Mouse (Mus musculus) adipose tissue, adult 10 weeks (tissue): ENCODE results near the gene Rhox2e. TPM values are rescaled to one million over a fixed set of nuclear protein-coding genes. Genes with fewer than 3 reads are reported as not detected.

Experiments used
- polyA plus RNA-seq: library from polyadenylated mRNA; stranded (reverse); fragments of 350-450 nt; fragmentation: Illumina TruSeq; extraction: RNeasy Lipid Tissue Mini Kit (QIAGEN cat#74804); gene quantifications from one replicate; pipeline ENCODE4 v1.2.3, GENCODE M21; 2014; ENCODE audit warnings: low read depth, low replicate concordance

The Rhox2e gene
- polyA plus RNA-seq = not detected

DNA sequence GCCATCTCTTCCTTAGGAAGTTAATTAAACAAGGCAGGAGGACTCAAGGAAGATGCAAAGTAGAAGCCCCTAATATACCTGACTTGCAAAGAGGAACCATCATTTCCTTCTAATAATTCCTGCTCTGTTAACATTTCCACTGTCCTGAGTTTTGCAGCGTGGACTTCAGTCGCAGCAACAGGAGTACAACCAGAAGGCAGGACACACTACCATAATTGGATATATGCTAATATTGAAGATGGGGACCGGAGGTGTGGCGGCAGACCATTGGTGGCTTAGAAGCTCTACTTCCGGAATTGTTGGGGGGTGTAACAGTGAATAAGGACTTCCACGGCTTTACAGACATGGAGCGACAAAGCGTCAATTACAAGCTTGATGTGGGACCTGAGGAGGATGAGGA lies at the start of gene Rhox2e:
Rhox2e (plus strand) TSS at position 301 of the 400 bp plus-strand sequence.

GRCm38 (mm10) chrX:37514059-37514458 lies 16.2 kb upstream of the Rhox2e start, which contains the start of gene Rhox4d:
Gene Rhox4d, plus strand, starts transcription at chrX:37514359.

GRCm38 (mm10) chrX:37541719-37542118 lies 11.5 kb downstream of the Rhox2e start, which contains the start of gene Rhox3e:
Gene Rhox3e, plus strand, starts transcription at chrX:37542019.

DNA sequence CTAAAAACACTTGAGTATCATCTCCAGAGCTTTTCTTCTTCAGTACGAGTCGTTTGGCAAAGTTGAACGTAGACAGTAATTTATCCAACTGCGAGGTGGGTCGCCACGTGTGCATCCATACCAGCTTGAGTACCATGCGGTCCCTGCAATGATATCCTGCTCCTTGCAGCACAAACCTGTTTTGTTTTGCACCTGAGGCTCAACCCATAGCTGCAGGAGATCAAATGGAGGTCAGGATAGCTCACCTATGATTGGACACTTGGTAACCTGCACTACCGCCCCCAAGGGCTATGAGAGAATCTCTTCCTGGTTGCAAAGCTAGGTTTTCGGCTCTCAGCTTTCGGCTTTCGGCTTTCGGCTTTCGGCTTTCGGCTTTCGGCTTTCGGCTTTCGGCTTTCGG lies 26.9 kb downstream of the Rhox2e start, which contains the start of gene Rhox4e:
Rhox4e (plus strand) TSS at position 301 of the 400 bp plus-strand sequence.

GRCm38 (mm10) chrX:37571105-37571504 lies 40.9 kb downstream of the Rhox2e start, which contains the start of gene Rhox2f:
Gene Rhox2f, plus strand, starts transcription at chrX:37571405.

GRCm38 (mm10) chrX:37580692-37581091 lies 50.4 kb downstream of the Rhox2e start, which contains the start of gene Rhox3f:
Gene Rhox3f, plus strand, starts transcription at chrX:37580992.

Other genes starting within 250 kb of the Rhox2e start
- not detected for gene Rhox3a2, start 150.4 kb upstream of the Rhox2e start, polyA plus RNA-seq
- not detected for gene Rhox4a2, start 139.6 kb upstream of the Rhox2e start, polyA plus RNA-seq
- gene Rhox2b, start 118.4 kb upstream of the Rhox2e start, polyA plus RNA-seq = not detected
- not detected for gene Rhox4b, start 98.0 kb upstream of the Rhox2e start, polyA plus RNA-seq
- gene Rhox2c, start 76.8 kb upstream of the Rhox2e start, polyA plus RNA-seq = not detected
- gene Rhox3c, start 71.9 kb upstream of the Rhox2e start, polyA plus RNA-seq = not detected
- gene Rhox4c, start 50.1 kb upstream of the Rhox2e start, polyA plus RNA-seq = not detected
- not detected for gene Rhox2d, start 37.0 kb upstream of the Rhox2e start, polyA plus RNA-seq
- not detected for gene Rhox4d, start 16.1 kb upstream of the Rhox2e start, polyA plus RNA-seq
- not detected for gene Rhox3e, start 11.6 kb downstream of the Rhox2e start, polyA plus RNA-seq
- gene Rhox4e, start 27.0 kb downstream of the Rhox2e start, polyA plus RNA-seq = not detected
- gene Rhox2f, start 41.0 kb downstream of the Rhox2e start, polyA plus RNA-seq = not detected
- not detected for gene Rhox3f, start 50.5 kb downstream of the Rhox2e start, polyA plus RNA-seq
- not detected for gene Rhox4f, start 77.3 kb downstream of the Rhox2e start, polyA plus RNA-seq
- not detected for gene Rhox3g, start 98.2 kb downstream of the Rhox2e start, polyA plus RNA-seq
- gene Rhox2g, start 113.0 kb downstream of the Rhox2e start, polyA plus RNA-seq = not detected
- not detected for gene Rhox4g, start 120.9 kb downstream of the Rhox2e start, polyA plus RNA-seq
- gene Rhox3h, start 138.3 kb downstream of the Rhox2e start, polyA plus RNA-seq = not detected
- not detected for gene Rhox2h, start 142.8 kb downstream of the Rhox2e start, polyA plus RNA-seq